Mouse (Mus musculus) megakaryocyte-erythroid progenitor cell, adult 5-6 weeks (primary cell): Measurements from ENCODE around the gene Unc5b. TPM values are rescaled to one million over a fixed set of nuclear protein-coding genes. Genes with fewer than 3 reads are reported as not detected.

Experiments
- ATAC-seq: replicated peaks from 2 replicates; pipeline ENCODE4 v1.8.0; 2016; ENCODE audit warnings: mild to moderate bottlenecking, inconsistent platforms; ENCODE audit not compliant: severe bottlenecking, poor library complexity, low FRiP score, low TSS enrichment
- total RNA-seq, 2 experiments: library from RNA; stranded (forward) in 1 of 2; stranded (reverse) in 1 of 2; fragments of 200-1000, 215-1000 nt in 1 of 2; fragments of >200 nt in 1 of 2; fragmentation: Nextera tagmentation in 1 of 2; gene quantifications; 2 replicates each; pipeline ENCODE4 v1.2.3; 2014 to 2017

Unc5b gene
- total RNA-seq, 2 experiments from 2014 or later, result not detected

DNA sequence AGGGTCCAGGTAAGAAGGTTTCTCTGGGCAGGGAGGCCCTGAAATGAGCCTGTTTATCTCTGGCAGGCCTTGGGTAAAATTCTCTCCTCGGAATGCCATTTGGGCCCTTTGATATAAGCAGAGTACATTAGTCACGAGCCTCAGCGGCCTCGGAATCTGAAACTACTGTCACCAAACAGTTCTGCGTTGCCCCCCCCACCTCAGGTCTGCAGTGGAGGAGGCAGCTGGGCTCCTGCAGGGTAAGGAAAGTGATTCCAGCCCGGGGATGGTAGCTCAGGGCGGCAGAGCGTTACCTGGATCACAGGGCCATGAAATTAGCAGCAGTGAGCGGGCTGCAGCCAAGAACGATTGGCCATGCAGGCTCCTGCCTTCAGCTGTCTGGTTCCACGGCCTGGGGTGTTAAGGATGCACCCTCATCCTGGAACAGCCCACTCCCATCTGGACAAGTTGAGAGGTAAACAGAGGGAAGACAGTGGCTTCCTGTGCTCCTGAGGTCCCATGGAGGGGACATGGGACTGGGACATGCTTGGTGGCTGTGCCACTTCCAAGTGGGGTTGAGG, 94.1 kb downstream of the Unc5b start:
- no peak for ATAC-seq

GRCm38 (mm10) chr10:60735737-60736136, 95.6 kb downstream of the Unc5b start:
- no peak for ATAC-seq

GRCm38 (mm10) chr10:60733471-60733870, 97.9 kb downstream of the Unc5b start:
- ATAC-seq, result no peak

DNA sequence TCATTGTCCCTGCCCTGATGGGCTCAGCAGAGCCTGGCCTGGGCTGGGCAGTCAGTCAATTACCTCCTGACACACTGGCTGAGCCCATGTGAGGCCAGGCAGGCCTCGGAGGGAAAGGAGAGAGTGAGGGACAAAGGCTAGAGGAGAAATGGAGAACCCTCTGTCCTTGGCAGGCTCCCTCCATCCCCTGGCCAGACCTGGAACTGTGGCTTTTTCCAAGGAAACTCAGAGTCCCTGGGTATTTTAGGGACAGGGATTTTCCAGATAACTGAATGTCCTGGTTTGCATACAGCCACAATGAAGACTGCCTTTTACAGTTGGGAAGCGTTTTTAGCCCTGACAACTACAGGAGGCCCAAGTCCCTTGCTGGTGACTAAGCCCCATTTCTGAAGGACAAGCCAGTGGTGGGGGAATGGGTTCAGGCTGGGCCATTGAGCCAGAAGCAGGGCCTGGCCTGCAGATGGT, 99.0 kb downstream of the Unc5b start:
- no peak for ATAC-seq

DNA sequence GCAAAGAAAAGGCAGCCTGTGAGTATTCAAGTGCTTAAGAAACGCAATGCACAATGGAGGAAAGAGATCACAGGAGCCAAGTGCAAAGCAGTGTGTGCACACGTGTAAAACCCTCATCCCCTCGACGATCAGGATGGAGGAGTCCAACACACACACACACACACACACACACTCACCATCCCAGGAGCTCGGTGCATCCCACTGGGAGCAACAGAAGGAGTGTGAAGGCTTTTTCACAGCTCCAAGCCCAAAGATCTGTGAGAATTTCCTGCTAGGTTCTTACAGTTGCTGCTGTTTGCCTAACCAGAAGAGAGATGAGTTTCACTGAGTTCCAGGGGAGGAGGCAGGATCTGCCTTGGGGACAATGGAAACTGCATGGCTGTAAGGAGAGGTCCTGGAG, 99.6 kb downstream of the Unc5b start:
- ATAC-seq, result no peak

DNA sequence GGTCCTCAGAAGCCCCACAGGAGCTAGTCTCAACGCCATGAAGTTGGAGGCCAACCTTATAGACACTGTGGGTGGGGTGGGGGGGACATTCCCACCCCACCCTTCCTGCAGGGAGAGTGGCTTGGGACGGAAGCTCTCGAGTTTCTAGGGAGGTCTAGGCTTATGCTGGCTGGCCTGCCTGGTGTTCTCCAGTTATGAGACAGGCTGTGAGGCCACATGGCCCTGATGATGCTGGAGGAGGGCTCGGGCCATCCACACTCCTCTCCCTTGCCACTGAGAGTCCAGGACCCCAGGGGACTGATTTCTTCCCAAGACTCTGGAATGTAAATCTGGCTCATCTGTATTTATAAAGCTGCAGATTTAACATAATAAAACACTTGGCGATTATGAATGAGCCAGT, 104.1 kb downstream of the Unc5b start:
- ATAC-seq, result no peak

GRCm38 (mm10) chr10:60726896-60727295, 104.5 kb downstream of the Unc5b start:
- no peak for ATAC-seq

DNA sequence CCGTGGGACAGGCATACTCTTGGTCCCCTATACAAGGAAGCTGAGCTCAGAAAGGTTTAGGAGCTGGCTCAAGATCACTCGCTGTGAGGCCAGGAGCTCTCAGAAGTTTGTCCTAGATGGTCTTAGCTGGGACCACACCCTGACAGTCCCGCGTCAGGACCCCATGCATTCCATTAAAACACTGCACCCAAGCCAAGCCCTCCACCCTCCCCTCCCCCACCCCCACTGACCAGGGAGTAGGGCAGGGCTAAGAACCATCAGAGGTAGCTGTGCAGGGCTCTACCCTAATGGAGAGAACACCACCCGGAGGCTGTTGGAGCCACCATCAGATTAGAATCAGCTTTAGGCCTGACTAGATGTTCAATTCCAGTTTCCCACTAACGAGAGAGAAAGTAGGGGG, 106.9 kb downstream of the Unc5b start:
- ATAC-seq, result no peak

DNA sequence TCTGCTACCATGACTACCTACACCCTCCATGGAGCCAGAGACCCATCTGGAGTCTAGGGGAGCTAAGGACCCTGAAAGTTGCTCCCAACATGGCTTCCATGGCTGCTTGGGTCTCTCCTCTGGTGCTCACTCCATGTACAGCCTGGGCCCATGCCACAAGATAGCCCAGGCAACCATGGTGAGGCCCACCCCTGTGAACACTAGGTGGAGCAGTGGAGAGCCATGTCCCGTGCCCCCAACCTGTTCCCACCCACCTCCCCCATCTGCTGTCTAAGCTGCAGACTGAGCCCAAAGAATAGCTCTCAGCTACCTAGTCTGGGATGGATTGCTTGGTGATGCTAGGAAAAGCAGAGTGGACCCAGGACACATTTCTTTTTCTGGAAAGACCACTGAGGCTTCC, 108.0 kb downstream of the Unc5b start:
- ATAC-seq, result no peak

- no peak for ATAC-seq
Observed at GRCm38 (mm10) chr10:60721640-60722039, 109.7 kb downstream of the Unc5b start.

DNA sequence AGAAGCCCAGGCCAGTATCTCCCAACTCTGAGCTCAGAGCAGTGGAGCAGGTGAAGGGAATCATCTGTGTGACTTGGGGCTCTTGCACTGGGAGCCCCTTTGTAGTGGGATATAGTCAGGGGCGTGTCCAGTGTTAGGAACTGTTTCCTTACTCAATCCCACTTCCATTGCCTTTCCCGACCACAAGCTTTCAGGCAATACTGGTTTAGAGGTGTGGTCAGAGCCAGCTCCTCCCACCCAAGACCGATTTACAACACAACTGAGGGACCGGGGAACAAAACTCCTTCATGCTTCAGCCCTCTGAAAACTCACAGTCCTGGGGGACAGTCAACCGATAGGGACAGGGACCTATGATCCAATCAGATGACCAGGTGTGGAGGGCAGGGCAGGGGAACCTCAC, 110.9 kb downstream of the Unc5b start:
- ATAC-seq, result no peak

- no peak for ATAC-seq
Observed at GRCm38 (mm10) chr10:60718491-60718890, 112.9 kb downstream of the Unc5b start.

- no peak for ATAC-seq
Observed at GRCm38 (mm10) chr10:60716449-60716848, 114.9 kb downstream of the Unc5b start.

Other genes with a start within 250 kb of the Unc5b start
- gene Cdh23, start 135.1 kb downstream of the Unc5b start, total RNA-seq (2014; fragmentation: Nextera tagmentation), result not detected in 2 replicates
- gene Cdh23, start 135.1 kb downstream of the Unc5b start, total RNA-seq (2017), result not detected in 2 replicates
- gene Slc29a3, start 78.8 kb downstream of the Unc5b start, total RNA-seq (2014; fragmentation: Nextera tagmentation), result 5.9 and 12.6 TPM in 2 replicates
- gene Slc29a3, start 78.8 kb downstream of the Unc5b start, total RNA-seq (2017), result 5.4 and 6.2 TPM in 2 replicates